Mouse (Mus musculus): ENCODE data around the gene Gps1. TPM values are rescaled to one million over a fixed set of nuclear protein-coding genes. Genes with fewer than 3 reads are reported as not detected.
"Not testable (repeated sequence)": the region's sequence is repeated elsewhere in the genome, so short reads cannot be mapped to it uniquely, and the experiment has no call there.

Gps1 gene
- total RNA-seq, 2 experiments from 2014 or later: 61.7 to 69.1 TPM

- DNase-seq: no peak
- intact Hi-C loops (cut with DNase I): no loop called here
Observed at GRCm38 (mm10) chr11:120783426-120784063, 527 bp upstream of the Gps1 start.

- intact Hi-C loops (cut with DNase I): no loop called here
- DNase-seq: no peak
Observed at GRCm38 (mm10) chr11:120785145-120785544, 1.1 kb downstream of the Gps1 start.

GRCm38 (mm10) chr11:120788460-120788859 lies 4.4 kb downstream of the Gps1 start:
- DNase-seq; intact Hi-C loops (cut with DNase I): not testable (repeated sequence)

GRCm38 (mm10) chr11:120789355-120789754 lies 5.3 kb downstream of the Gps1 start:
- intact Hi-C loops (cut with DNase I): no loop called here
- no peak for DNase-seq

- intact Hi-C loops (cut with DNase I): no loop called here
- no peak for DNase-seq
Observed at GRCm38 (mm10) chr11:120789810-120790209, 5.7 kb downstream of the Gps1 start.

- DNase-seq: no peak
- intact Hi-C loops (cut with DNase I): no loop called here
Observed at GRCm38 (mm10) chr11:120792652-120793051, 8.6 kb downstream of the Gps1 start.

- intact Hi-C loops (cut with DNase I): loop anchor here (1.0 kb wide), 1 partner anchor 76 kb away; no protein-coding TSS in a partner anchor
- peak; percentile 98 to 99 for DNase-seq
Observed at GRCm38 (mm10) chr11:120795756-120796613, 11.9 kb downstream of the Gps1 start, which contains the start of gene Dus1l. Dus1l (minus strand) TSS chr11:120796403.

- DNase-seq: no peak
- intact Hi-C loops (cut with DNase I): loop anchor here (1.0 kb wide), 1 partner anchor 76 kb away; no protein-coding TSS in a partner anchor
Observed at GRCm38 (mm10) chr11:120796614-120796946, 12.5 kb downstream of the Gps1 start.

GRCm38 (mm10) chr11:120798244-120798643 lies 14.2 kb downstream of the Gps1 start:
- intact Hi-C loops (cut with DNase I): no loop called here
- no peak for DNase-seq

- intact Hi-C loops (cut with DNase I): no loop called here
Observed at GRCm38 (mm10) chr11:120799316-120799890, 15.3 kb downstream of the Gps1 start.

GRCm38 (mm10) chr11:120800061-120800904 lies 16.2 kb downstream of the Gps1 start:
- peak; percentile 93 to 95 for DNase-seq
- intact Hi-C loops (cut with DNase I): loop anchor here (2.0 kb wide), 1 partner anchor 105 kb away; no protein-coding TSS in a partner anchor

More at GRCm38 (mm10) chr11:120799316-120799890, 15.3 kb downstream of the Gps1 start:
- no peak for DNase-seq

GRCm38 (mm10) chr11:120804274-120804673 lies 20.2 kb downstream of the Gps1 start:
- intact Hi-C loops (cut with DNase I): no loop called here
- no peak for DNase-seq

- DNase-seq: no peak
- intact Hi-C loops (cut with DNase I): no loop called here
Observed at GRCm38 (mm10) chr11:120804769-120805168, 20.7 kb downstream of the Gps1 start.

- intact Hi-C loops (cut with DNase I): no loop called here
- DNase-seq: no peak
Observed at GRCm38 (mm10) chr11:120805375-120806298, 21.6 kb downstream of the Gps1 start.

- no peak for DNase-seq
- intact Hi-C loops (cut with DNase I): no loop called here
Observed at GRCm38 (mm10) chr11:120808010-120808409, 23.9 kb downstream of the Gps1 start.

- no peak for DNase-seq
- intact Hi-C loops (cut with DNase I): no loop called here
Observed at GRCm38 (mm10) chr11:120812068-120812467, 28.0 kb downstream of the Gps1 start.

- no peak for DNase-seq
- intact Hi-C loops (cut with DNase I): no loop called here
Observed at GRCm38 (mm10) chr11:120817358-120817757, 33.3 kb downstream of the Gps1 start.

- DNase-seq: no peak
- intact Hi-C loops (cut with DNase I): no loop called here
Observed at GRCm38 (mm10) chr11:120818251-120818650, 34.2 kb downstream of the Gps1 start.

- no peak for DNase-seq
- intact Hi-C loops (cut with DNase I): no loop called here
Observed at GRCm38 (mm10) chr11:120819556-120819955, 35.5 kb downstream of the Gps1 start.
